Mouse (Mus musculus) lung, postnatal 0 days (tissue): Measurements from ENCODE around the gene Elk3.

Experiments used
- CTCF ChIP-seq: IDR thresholded peaks from 2 replicates; pipeline ENCODE4 v1.5.1; 2016; ENCODE audit warnings: antibody characterized with exemption, mild to moderate bottlenecking
- EP300 ChIP-seq: IDR thresholded peaks from 2 replicates; pipeline ENCODE4 v1.6.1; 2016; ENCODE audit warnings: antibody characterized with exemption, mild to moderate bottlenecking, control low read depth

DNA sequence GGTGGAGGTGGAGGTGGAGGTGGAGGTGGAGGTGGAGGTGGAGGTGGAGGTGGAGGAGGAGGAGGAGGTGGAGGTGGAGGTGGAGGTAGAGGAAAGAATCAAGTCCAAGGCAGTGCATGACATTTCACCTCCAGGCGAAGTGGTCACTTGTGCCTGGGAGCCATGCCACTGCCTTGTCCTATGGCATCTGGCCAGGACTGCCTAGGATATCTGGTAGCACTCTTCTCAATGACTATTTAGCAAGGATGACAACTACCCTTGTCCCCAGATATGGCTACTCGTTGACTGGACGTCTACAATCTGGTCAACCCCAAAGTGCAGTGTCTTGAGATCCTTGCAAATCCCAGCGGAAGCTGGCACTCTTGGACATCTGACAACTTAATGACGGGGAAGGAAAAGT lies 27.6 kb upstream of the Elk3 start:
- no peak for TF ChIP-seq CTCF
- no peak for TF ChIP-seq EP300
